Mouse (Mus musculus) lung, postnatal 0 days (tissue): ENCODE results near the gene Skor1.

Experiments used
- CTCF ChIP-seq: IDR thresholded peaks from 2 replicates; pipeline ENCODE4 v1.5.1; 2016; ENCODE audit warnings: antibody characterized with exemption, mild to moderate bottlenecking
- EP300 ChIP-seq: IDR thresholded peaks from 2 replicates; pipeline ENCODE4 v1.6.1; 2016; ENCODE audit warnings: antibody characterized with exemption, mild to moderate bottlenecking, control low read depth

DNA sequence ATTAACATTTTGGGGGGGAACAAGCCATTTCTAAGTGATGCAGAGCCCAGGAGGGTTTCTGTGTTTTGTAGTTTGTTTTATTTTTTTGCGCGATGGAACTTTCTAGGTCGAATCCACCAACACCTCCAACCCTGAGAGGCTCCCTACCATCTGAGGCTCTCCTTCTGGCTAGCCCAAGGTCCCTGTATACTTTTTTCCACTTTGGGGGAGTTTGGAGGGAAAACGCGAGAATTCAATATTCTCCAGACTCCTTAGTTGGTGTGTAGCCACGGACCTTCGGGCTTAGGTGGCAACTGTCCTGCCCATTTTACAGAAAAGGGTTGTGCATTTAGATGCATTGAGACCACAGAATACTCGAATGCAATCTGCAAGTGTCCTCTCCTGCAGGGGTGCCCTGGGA, 12.5 kb downstream of the Skor1 start:
- no peak for TF ChIP-seq CTCF
- TF ChIP-seq EP300 = no peak
